Mouse (Mus musculus) cerebellum, adult 11 months (tissue): Measurements from ENCODE around the gene Ntn4.

ENCODE experiments used
- DNase-seq: peaks from one replicate; pipeline ENCODE4 v3.0.0; 2022

Ntn4 gene

GRCm38 (mm10) chr10:93641821-93642746, 1.6 kb downstream of the Ntn4 start:
- peak; percentile 82 for DNase-seq

DNA sequence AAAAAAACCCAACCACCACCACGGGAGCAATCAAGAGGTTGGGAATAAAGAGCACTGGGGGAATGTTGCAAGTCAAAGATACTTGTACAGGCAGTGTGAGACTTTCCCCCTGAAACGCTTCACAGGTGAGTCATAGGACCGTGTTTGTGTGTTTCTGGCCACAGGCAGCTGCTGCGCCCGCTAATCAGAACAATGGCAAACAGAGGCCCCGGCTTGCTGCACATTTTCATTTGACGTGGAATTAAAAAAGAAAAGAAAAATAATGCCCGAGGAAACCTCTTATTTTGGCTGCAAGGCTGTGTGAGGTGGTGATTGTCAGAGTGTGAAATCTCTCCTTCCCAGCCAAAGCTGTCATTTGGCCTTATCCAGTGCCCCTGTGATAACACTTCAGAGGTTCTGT, 2.4 kb downstream of the Ntn4 start:
- DNase-seq: no peak

GRCm38 (mm10) chr10:93644451-93644941, 4.0 kb downstream of the Ntn4 start:
- peak; percentile 45 for DNase-seq

DNA sequence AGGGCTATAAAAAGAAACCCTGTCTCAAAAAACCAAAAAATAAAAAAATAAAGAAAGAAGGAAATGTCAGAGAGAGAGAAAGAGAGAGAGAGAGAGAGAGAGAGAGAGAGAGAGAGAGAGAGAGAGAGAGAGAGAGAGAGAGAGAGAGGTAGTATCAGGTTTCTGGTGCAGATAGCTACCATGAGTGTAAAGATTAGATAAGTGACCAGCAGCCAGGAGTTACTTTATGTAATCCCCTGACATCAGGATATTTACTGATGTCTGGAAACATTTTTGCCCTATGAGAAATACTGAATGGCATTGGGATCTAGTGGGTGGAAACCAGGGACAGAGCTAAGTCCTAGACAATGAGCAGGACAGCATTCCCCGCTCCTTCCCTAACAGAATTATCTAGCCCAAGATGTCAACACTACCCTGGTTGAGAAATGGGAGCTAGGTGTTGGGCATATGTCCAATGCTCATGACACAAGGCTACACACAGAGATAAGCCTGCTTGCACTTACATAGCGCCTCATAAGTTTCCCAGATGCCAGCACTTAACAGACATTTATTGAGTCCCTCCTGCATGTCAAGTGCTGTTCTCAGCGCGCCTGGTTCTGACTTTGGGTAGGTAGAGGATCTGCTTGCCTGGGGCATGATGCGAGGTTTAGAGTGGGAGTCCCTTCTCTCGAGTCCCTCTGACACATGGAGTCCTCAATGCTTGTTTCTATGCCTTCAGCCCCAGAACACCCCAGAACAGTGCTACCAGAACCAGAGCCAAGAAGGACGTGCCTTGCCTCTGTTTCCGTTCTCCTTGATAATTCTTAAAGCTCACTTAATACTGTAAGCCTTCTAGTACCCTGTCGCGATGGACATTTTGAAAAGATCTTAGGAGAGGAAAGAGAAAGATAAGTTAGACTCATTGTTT, 7.4 kb downstream of the Ntn4 start:
- DNase-seq: no peak

GRCm38 (mm10) chr10:93648598-93649102, 8.2 kb downstream of the Ntn4 start:
- no peak for DNase-seq

DNA sequence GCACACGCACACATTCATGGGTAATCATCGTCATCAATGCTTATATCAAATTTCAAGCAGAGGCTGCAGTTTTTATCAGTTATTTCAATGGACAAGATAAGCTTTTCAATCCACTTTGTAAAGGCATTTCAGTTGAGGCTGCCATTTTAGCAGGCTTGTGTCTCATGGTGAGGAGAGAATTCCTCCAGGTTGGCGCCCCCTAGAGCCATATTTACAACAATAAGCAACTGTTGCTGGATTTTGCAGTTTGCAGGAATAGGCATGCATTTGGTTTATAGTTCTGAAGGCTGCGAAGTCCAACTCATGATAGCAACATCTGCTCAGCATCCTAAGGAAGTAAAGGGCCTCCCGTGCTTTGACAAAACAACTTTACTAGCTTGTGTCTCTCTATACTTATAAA, 8.6 kb downstream of the Ntn4 start:
- no peak for DNase-seq

GRCm38 (mm10) chr10:93649600-93649999, 9.1 kb downstream of the Ntn4 start:
- DNase-seq: no peak

GRCm38 (mm10) chr10:93653322-93653721, 12.8 kb downstream of the Ntn4 start:
- DNase-seq: no peak

GRCm38 (mm10) chr10:93655428-93655827, 14.9 kb downstream of the Ntn4 start:
- DNase-seq: no peak

DNA sequence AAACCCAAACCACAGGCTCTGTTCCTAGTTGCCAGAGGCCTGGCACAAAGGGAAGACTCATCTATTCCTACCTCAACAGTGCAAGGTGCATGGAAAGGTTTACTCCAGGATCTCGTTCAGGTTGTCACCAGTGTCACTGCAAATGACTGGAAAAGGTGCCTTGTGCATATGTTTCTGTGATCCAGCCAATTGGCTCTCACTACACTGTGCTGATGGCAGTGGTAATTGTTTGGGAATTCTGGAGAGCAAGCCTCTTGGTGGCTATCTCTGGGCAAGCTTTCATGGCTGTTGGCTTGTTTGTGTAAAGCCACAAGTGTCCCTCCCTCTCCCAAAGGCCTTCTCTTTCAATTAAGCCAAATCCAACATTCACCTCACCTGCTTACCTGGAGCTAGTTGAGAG, 19.3 kb downstream of the Ntn4 start:
- no peak for DNase-seq

DNA sequence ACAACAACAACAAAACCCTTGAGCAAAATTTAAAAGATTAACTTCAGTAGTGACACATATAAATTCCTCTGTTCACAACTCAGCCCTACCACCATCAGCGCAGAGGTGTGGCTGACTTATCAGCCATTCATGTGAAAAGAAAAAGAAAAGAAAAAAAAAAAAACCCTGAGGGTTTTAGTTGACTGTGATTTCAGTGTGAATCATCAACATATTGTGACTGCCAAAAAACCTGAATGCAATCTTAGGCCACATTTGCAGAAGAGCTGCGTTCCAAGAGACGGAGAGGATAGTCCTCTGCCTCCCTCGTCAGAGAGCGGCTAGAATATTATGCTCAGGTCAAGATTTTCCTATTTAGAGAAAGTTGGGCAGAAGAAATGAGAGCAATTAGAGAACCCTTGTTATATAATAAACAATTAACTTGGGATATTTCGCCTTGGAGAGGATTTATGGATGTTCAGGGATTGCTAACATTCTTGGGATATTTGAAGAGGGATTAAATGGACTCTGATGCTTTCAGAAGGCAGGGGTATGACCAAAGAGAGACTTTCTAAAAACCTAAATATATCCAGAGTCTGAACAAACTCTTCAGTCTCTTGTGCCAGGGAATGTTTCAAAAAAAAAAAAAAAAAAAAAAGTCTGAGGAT, 21.0 kb downstream of the Ntn4 start:
- DNase-seq: no peak

DNA sequence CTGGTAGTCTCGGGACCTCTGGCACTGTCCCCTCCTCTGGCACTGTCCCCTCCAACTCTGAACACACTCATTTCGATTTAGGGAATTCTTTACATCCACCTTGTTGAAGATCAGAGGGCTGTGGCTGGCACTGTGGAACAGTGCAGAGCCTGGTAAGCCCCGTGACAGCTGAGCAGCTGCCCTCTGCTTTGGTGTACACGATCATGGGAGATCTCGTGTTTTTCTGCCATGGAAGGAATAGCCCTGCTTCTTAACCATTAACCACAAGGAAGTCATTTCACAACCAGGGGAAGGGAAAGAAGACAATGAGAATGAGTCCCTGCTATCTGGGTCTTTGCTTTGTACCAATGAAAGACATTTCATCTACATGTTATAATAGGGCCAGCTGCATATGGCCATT, 21.5 kb downstream of the Ntn4 start:
- no peak for DNase-seq

DNA sequence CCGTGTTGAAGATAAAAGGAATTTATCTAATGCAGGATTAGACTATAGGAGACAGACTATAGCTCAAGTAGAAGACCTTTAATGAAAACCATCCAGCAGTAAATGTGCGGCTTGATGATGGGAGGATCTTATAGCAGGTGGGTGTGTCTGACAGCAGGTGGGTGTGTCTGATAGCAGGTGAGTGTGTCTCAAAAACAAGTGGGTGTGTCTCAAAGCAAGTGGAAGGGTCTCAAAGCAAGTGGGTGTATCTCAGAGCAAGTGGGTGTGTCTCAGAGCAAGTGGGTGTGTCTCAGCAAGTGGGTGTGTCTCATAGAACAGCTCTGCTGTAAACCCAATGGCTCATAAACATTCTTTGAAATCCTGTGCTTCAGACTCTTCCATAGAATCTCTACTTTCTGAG, 25.7 kb downstream of the Ntn4 start:
- no peak for DNase-seq

GRCm38 (mm10) chr10:93666996-93667395, 26.5 kb downstream of the Ntn4 start:
- DNase-seq: no peak

DNA sequence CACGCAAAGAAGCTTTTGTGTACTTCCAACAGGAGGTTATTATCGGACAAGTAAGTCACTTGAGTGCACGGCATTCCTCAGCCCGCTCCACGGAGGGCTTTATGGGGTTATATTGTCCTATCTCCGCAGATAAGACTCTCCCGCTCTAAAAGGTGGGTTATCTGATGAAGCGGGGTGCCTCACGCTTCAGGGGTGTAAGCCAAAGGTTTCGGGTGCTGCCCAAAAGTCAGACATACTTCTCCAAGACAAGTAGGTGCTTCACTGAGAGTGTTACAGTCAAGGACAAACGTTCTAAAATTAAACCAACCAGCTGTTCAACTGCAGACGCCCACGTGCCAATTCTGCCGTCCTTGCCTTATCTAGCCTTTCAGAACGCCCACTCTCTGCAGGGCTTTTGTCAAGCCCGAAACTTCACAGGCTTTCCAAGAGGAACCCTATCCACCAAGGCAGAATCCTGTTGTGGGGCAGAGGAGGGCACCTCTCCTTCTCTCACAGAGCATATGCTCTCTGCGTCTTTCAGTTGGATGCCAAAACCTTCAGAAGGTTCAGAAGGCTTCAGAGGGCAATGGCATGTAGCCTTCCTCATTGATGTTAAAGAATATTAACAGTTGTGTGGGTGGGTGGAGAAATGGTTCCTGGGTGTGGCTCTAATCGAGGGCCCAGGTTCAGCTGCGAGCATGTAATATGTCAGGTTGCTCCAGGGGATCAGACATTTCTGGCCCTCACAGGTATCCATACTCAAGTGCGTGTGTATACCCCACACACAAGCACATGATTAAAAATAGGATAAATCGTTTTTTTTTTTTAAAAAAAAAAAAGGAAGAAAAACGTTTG, 32.4 kb downstream of the Ntn4 start:
- no peak for DNase-seq

GRCm38 (mm10) chr10:93679191-93680007, 38.9 kb downstream of the Ntn4 start:
- no peak for DNase-seq

- no peak for DNase-seq
Observed at GRCm38 (mm10) chr10:93680680-93681377, 40.3 kb downstream of the Ntn4 start.

- no peak for DNase-seq
Observed at GRCm38 (mm10) chr10:93682185-93682747, 41.8 kb downstream of the Ntn4 start.

DNA sequence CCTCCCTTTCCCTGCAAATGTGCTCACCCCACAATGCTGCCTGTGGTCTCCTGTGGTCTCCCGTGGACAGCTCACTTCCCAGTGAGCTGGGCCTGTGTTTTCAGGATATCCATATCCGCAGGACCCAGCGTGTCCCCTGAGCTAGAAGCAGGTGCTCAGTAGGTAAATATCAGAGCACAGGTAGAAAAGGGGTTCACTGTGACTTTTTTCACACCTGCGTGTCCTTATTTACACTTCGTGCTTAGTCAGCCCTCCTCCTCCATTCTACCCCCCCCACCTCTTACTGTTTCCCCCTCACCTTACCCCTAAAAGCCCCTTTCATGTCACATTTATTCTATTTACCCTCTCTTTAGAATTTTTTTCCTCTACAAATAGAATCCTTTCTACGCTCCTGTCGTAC, 42.7 kb downstream of the Ntn4 start:
- no peak for DNase-seq

GRCm38 (mm10) chr10:93683896-93684295, 43.4 kb downstream of the Ntn4 start:
- no peak for DNase-seq
